Mouse (Mus musculus) kidney, postnatal 25 days (tissue): Measurements from ENCODE around the gene Atxn2.

Experiments
- DNase-seq, 2 experiments: peaks; one replicate each; pipeline ENCODE4 v3.0.0; 2021; ENCODE audit warnings: mixed read lengths in 2 of 2

Atxn2 gene

DNA sequence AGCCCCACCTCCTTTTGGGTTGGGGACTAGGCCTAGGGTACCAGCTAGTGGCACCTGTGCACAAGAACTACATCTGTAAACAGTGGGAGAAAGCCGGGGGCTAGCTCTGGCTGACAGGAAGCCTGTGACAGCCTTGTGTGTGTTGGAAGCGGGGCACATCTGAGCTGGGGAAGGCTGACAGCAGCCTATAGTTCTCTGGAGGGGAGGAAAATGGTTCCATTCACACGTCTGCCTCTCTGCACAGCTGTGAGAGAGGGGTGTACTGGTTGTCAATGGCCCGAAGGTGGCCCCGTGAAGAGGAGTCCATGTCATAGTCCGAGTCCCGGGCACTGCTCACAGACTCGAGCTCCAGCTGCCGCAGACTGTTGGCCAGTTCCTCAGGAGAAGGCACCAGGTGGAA is 106.4 kb downstream of the Atxn2 start:
- peak in 1 of 2 experiments; percentile 44 for DNase-seq

DNA sequence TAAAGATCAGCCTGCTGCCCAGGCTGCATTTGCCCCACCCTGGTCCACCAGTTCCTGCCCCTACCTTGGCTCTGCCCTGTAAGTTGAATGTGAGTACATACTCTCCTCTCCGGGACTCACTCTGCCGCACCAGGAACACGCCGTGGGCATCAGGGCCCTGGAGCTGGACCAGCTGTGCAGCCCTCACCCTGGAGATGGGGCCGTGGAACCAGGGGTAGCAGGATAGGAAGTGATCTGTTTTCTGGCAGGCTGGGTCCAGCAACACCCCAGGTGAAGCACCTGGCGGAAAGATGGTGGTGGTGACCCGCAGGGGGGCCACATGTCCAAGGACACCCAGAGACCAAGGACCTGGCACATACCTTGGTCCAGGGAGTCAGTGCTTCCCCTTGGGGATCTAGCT is 107.3 kb downstream of the Atxn2 start:
- DNase-seq: peak in 1 of 2 experiments; percentile 35

- peak in 1 of 2 experiments; percentile 31 for DNase-seq
Measured at GRCm38 (mm10) chr5:121818862-121819261, 107.7 kb downstream of the Atxn2 start.

DNA sequence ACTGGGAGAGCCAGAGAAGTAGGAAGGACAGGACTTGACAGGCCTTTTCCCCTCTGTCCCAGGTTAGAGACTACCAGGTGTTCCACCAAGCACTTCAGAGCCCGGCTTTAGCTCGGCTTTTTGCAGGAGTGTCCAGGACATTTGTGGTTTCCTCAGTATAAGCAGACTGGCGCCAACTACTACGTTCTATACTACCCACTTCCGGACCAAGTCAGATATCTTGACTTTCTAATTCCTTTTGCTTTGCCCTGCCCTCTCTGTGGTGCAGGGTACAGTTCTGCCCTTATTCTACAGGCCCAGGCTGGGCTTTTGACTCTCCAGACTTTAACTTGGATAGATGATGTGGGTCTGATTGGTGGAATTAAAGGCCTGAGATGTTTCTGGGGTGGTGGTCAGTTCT is 108.4 kb downstream of the Atxn2 start:
- no peak for DNase-seq

- DNase-seq: peak in 1 of 2 experiments; percentile 34
Measured at GRCm38 (mm10) chr5:121820161-121820560, 109.0 kb downstream of the Atxn2 start.

DNA sequence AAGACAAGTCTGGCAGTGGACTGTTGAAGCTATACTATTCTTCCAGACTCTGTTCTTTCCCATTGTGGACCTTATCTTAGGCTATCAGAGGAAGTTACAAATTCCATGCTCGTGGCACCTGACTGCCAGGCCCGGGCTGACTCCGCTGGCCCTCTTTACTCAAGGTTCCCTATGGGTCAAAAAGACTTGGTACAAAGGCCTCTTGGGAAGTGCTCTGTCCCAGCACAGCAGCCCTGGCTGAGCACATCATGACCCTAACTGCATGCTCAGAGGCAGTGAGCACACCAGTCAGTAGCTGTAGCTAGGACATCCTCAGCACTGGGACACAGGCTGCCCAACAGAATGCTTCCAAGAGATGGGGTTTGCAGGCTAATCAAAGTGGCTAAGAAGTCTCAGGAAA is 109.5 kb downstream of the Atxn2 start:
- DNase-seq: peak in 1 of 2 experiments; percentile 35

DNA sequence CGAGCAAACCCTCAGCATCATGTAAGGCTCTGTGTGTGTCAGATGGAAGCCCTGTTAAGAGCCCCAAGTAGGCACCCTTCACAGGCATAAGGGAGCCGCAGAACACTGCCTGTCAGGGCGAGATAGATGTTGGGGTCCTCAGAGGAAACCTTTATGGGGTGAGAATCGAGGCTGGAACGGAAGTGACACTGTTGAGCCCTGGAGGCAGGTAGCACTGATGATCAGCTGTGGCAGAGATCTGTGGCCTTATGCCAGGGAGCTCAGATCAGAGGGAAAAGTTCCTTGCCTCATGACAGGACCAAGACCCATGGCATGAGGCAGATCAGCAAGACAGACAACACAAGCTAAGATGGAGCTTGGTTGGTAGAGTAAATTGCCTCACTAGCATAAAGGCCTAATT is 110.0 kb downstream of the Atxn2 start:
- DNase-seq: peak in 1 of 2 experiments; percentile 28

DNA sequence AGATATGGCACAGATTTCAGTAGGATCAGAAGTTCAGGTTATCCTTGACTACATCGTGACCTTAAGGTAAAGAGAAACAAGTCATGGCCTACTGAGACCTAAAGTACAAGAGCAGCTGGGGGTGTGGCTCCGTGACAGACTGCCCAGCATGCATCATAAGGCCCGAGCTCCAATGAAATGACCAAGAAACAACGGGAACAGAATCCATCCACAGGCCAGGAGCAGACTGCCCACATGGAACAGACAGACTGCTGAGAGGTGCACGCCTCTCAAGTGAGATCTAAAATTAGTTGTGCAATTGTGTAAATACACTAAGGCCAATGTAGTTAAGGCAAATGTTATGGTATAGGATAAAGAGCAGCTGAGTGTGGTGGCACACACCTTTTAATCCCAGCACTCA is 110.4 kb downstream of the Atxn2 start:
- peak in 1 of 2 experiments; percentile 29 for DNase-seq

GRCm38 (mm10) chr5:121822786-121823505 is 111.8 kb downstream of the Atxn2 start:
- peak in 1 of 2 experiments; percentile 31 for DNase-seq

DNA sequence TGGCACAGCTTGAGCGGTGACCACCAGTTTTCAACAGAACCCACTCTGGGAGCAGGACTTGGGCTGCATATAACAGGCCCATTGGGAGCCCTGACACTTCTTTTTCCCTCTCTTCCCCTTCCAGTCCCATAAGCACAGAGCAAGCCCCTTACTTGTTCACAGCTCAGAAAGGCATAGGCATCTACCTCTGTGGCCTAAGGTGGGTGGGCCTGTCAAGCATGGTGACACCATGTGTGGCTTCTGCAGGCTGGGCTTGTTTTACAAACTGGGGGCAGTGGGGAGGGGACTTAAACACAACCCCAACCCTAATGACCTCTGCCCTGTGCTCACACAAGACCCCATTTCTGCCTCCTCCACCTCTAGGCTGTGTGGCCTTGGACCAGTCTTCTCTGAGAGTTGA is 112.5 kb downstream of the Atxn2 start:
- DNase-seq: peak in 1 of 2 experiments; percentile 41

GRCm38 (mm10) chr5:121824121-121824520 is 113.0 kb downstream of the Atxn2 start:
- DNase-seq: peak; percentile 56 to 67

DNA sequence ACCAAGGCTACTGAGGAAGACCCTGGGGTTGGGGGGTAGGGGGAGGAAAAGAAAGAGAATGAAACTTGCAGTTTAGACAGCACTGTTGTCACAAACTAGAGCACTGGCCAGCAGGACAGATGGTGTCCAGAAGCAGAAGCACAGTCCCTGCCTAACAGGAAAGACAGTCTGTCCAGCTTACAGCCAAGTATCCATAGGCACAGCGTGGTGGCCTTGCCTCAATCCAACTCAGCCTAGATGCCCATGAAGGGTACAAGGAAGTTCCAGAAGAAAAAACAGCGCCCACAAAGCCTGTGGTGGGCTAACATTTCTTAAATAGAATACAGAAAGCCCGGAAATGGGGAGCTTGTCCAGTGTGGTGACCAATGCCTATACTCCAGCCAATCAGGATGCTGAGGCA is 114.5 kb downstream of the Atxn2 start:
- no peak for DNase-seq

DNA sequence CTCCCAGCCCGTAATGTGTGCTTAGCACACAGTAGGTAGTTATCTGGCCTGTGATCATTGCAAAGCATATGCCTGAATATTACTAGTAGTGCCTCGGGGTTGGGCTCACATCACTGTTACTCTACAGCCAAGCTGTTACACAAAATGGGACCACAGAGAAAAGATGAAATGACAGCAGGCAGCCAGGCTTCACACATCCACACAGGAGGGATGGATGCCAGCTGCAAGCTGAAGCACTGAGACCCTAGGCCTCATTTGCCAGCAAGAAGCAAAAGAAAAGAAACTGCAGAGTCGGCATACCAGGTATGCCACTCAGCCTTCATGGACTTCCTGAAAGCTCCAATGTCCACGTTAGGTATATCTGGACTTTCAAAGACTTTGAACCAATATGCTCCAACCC is 116.7 kb downstream of the Atxn2 start:
- no peak for DNase-seq

DNA sequence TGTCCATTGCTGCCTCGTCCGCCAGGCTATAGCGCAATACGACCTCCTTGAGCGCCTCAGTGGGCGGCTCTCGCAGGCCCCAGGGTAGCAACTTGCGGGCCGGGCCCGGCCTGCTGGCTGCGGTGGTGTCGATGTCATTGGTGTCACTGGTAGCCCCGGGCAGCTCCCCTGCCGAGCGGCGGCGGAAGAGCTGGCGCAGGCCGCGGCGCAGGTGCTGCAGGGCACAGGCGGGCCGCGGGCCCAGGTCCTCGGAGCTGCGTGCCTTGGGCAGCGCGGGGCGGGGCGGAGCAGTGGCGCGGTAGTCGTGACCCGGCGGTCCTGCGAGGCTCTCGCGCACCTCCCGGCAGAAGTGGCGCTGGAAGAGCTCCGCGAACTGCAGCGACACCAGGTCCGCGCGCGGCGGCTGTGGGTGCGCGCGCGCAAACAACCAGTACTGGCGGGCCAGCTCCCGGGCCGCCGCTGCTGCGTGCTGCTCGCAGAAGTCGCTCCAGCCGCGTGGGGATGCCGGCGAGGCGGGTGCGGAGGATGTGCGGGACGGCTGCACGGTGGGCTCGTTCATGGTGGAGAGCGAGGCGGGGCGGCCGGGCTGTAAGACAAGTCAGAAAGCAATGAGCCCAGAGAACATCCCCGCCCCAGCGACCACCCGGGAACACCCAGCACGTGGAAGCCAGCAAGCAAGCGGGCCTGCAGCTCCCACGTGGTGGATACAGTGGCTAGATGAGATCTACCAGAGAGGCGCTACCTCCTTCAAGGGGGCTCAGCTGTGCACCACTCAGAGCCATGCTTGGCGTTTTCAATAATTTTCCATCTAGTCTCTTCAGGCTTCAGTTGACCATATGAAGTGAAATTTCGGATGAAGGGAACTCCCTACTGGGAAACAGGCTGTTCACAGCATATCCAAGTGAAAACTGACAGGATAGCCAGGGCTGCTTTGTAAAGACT is 117.6 kb downstream of the Atxn2 start:
- peak in 1 of 2 experiments; percentile 56 for DNase-seq

DNA sequence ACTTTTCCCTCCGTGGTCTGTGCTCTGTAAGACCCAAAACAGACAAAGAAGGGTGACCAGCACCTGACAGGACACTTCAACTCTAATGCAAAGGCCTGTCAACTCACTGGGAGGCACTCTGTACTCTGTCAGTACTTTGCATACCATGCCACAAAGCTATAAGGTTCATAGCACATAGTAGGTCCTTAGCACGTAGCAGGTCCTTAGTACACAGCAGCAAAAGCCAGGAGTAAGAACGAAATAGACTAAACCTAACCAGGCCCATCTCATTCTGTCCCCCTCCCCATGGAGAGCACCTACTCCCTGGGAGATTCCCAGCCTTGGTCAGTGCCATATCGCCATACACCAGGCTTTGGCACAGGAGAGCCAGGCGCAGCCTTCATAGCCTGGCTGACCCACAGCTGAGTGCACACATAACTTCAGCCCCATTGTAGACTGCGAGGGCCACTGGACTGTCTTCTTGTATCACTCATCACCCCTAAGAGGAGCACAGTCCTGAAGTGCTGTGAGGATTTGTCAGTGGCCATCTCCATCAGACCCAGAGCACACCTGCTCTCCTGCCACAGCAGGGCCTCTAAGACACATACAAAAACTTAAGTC is 120.0 kb downstream of the Atxn2 start:
- DNase-seq: no peak

- DNase-seq: no peak
Measured at GRCm38 (mm10) chr5:121832376-121833155, 121.4 kb downstream of the Atxn2 start.

DNA sequence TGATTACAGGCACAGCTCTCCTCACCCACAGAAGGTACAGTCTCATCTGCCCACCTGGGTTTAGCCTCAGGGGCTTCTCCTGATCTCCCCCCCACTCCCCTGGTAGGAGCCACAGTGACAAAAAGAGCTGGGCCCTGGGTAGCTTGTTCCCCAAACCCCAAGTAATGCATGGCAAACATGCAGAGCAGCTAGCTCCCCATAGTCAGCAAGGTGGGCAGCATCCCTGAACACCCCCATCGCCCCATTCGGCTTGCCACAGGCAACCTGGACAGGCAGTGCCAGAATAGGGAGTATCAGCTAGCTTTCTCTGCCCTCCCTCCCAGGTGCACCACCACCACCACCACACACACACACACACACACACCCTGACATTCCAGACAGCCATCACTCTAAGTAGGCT is 122.0 kb downstream of the Atxn2 start:
- no peak for DNase-seq

GRCm38 (mm10) chr5:121833572-121834240 is 122.6 kb downstream of the Atxn2 start:
- peak; percentile 80 to 94 for DNase-seq

- no peak for DNase-seq
Measured at GRCm38 (mm10) chr5:121834241-121834606, 123.1 kb downstream of the Atxn2 start.

DNA sequence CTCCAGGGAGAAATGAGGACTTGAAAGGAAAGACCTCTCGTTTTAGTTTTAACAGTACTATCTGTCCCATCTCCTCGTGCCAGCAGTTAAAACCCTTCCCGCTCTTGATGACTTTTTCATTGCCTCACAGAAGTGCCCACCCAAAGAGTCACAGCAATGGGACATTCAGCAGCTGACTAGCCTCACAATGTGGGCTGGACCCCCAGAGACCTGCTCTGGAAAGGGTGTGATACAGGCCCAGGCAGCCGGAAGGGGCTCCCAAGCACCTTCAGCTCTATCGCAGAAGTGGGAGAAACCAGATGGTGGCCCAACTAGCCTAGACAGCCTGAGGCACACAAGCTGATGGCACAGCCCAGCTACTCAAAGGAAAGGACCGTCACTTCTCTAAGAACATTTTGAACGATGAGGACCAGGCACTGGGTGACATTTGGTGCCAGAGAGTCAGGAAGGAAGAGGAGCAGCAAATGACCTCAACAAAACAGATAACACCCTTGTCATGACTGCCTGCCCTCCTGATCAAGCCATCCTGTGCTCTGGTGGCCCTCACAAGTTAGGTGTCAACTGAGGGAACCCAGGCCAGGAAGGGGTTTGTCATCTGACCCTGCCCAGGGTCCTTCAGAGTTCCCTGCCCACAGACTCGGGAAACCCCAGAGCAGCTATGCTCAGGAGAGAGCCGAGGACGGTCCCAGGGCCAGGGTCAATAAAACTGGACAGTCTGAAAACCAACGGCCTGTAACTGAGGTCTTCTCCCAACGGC is 124.0 kb downstream of the Atxn2 start:
- DNase-seq: peak; percentile 40 to 72
